Mouse (Mus musculus) splenic B cell, adult 2 months (primary cell): ENCODE measurements around the gene Grem1.

Source experiments
- DNase-seq: peaks from one replicate; pipeline ENCODE4 v3.0.0-alpha.2; 2011; ENCODE audit warnings: low read depth, low spot score
- H3K27me3 ChIP-seq: 2 replicates; pipeline ENCODE4 v1.6.1; 2012; ENCODE audit warnings: mild to moderate bottlenecking, low read length, moderate library complexity, mixed read lengths; ENCODE audit not compliant: control insufficient read depth, poor library complexity, insufficient read depth, severe bottlenecking
- H3K36me3 ChIP-seq: 2 replicates; pipeline ENCODE4 v1.6.1; 2012; ENCODE audit warnings: mild to moderate bottlenecking, low read length, moderate library complexity, mixed read lengths; ENCODE audit not compliant: control insufficient read depth, poor library complexity, insufficient read depth, severe bottlenecking

Gene Grem1

GRCm38 (mm10) chr2:113778036-113778435 lies 19.6 kb upstream of the Grem1 start:
- Histone ChIP-seq H3K27me3 (no peaks in the 10 kb centered on the region), H3K36me3 (no peaks in the 10 kb centered on the region)
- no peak for DNase-seq

DNA sequence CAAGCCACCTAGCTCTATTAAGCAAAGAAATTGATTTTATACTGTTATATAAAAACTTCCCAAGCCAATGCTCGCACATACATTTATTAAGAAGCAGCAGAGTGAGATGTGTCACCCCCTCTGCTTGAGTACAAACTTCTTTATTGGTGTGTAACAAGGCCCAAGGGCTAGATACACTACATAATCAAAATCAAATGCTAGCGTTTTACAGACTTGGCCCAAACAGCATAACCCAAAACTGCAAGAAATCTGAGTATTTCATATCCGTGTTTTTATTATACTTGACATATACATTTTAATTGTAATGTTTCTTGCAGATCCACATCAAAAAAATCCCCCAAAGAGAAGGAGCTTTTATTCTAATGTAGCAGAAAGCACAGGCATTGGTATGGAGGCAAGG lies 17.9 kb upstream of the Grem1 start:
- no peaks in the 10 kb centered on the region for H3K36me3 ChIP-seq
- H3K27me3 ChIP-seq = no peaks in the 10 kb centered on the region
- no peak for DNase-seq

DNA sequence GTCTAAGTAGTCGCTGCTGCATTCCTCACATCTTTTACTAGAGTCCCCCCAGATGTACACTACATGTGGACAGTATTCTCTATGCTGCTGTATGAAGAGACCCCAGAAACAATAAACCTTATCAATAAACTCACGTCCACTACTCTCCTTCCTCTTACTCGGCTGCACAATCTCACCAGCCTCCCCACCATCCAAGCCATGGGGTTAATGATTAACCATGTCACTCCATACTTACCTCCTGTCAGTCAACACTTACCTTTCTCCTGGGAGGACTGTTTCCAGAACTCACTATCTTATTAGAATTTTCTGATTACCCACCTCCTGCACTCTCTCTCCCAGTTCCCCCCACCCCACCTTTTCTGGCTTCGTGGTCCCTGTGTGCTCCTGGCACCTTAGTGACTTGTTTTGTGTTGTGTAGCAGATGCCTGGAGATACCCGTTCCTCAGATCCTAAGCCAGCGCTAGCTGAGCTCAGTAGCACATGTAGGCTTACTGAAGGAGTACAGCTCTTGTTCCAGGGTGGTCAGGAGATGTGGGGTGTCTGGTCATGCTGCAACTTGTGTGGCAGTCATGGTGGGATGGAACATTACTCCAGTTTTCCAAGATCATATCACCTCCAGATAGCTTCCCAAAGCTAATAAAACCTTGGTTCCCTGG lies 15.8 kb upstream of the Grem1 start:
- Histone ChIP-seq H3K27me3 (no peaks in the 10 kb centered on the region), H3K36me3 (no peaks in the 10 kb centered on the region)
- no peak for DNase-seq

DNA sequence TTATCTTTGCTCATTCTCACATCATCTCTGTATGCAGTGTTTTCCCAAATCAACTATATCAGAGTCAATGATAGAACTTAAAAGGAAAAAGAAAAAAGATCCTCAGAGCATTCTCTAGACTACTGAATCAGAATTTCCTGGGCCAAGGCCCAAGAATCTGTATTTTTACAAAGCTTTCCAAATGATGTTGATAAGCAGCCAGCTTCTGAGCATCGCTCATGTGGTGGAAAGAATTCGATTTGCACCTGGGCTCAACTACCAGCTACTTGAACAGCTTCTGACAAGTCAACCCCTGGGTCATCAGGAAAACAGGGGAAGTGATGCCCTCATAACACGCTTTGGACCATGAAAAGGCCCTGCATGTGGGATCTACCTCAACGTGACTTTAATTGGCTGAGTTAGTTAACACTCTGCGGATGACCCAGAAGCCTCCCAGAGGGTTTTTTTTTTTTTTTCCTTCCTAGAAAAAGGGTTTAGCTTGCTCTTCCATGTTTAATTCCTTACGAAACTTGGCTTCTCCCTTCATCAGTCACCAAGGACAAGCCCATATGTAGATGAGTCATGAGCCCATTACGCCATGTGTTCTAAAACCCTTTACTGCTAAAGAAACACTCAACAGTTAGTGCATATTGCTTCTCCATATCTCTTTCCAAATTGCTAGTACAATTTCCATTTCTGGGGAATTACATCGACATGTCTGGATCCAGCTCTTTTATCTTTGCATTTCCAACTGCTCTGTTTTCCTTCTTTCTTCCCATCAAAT lies 10.3 kb upstream of the Grem1 start:
- H3K36me3 ChIP-seq = no peaks in the 10 kb centered on the region
- H3K27me3 ChIP-seq = no peaks in the 10 kb centered on the region
- DNase-seq = no peak

DNA sequence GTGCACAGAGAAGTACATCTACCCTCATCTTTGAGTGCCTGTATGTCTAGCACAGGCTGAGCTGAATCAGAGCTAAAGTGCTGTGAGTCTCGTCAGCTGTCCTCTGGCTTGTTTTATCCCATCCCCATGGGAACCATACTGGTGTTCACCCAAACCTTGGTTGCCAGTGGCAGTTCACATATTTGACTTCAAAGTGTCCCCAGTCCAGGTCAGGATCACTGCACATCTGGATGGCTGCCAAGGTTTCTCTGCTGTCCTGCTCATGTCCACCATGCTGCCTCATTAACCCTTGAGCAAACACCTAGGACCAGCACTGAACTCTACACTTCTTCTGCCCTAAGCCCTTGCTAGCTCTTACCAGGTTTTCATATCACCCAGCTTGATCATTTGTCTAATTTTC lies 7.4 kb upstream of the Grem1 start:
- Histone ChIP-seq H3K27me3 (no peaks in the 10 kb centered on the region), H3K36me3 (no peaks in the 10 kb centered on the region)
- DNase-seq = no peak

DNA sequence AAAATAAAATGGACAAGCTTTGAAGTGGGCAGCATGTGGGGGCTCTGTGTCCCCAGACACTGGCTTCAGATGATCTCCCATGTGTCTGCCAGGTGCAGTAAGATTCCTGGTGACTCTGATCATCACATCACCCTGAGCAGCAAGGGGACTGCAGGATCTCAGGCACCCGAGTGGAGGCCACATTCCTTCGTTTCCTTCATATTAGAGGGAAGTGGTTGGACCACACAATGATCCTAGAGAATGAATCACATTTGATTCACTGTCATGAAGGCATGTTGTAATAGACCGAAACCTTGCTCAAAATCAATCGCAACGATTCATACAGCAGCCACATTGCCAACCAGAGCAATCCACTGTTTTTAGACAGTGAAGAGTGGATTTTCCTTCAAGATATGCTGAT lies 6.5 kb upstream of the Grem1 start:
- DNase-seq = no peak
- Histone ChIP-seq H3K36me3 (no peaks in the 10 kb centered on the region), H3K27me3 (no peaks in the 10 kb centered on the region)

DNA sequence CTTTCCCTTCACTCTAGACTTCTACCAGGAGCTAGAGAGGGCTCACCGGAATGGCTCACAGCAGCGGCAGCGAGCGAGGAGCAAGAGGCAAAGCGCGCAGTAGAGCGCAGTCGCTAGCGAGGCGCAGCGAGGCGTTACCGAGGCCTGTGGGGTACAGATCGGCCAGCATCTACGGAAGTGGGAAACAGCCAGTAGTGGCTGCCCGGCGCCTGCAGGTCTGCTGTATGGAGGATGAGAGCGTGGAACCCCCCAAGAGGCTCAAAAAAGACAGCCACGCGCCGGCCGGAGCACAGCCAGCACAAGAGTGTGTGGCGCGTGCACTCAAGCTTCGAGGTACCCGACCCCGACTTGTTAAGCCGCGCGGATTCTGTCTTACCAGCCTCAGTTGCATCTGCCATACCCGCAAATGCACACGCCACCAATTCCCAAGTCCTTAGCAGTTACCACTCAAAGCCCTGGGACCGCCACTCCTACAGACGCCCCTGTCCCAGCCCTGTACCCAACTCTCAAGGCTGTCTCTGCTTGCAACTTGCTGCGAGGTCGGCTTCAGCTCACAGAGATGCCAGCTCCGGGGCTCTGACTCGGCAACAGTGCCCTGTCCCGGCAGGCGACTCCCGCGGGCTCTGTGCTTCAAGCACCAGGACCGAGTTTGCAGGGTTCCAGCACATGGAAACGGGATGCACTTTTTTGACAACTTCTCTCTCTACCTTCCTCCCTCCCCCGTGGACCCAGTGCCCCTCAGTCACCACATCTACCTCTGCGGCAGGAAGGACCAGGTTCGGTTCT lies 728 bp downstream of the Grem1 start:
- DNase-seq = no peak
- H3K36me3 ChIP-seq = no peaks in the 10 kb centered on the region
- no peaks in the 10 kb centered on the region; the same call in 1 of the 2 replicates for H3K27me3 ChIP-seq

GRCm38 (mm10) chr2:113756924-113757524 lies 1.4 kb downstream of the Grem1 start:
- DNase-seq = no peak
- Histone ChIP-seq H3K27me3 (no peaks in the 10 kb centered on the region; the same call in 1 of the 2 replicates), H3K36me3 (no peaks in the 10 kb centered on the region)

GRCm38 (mm10) chr2:113749721-113750120 lies 8.7 kb downstream of the Grem1 start:
- no peaks in the 10 kb centered on the region for H3K36me3 ChIP-seq
- no peaks in the 10 kb centered on the region for H3K27me3 ChIP-seq
- DNase-seq = no peak

DNA sequence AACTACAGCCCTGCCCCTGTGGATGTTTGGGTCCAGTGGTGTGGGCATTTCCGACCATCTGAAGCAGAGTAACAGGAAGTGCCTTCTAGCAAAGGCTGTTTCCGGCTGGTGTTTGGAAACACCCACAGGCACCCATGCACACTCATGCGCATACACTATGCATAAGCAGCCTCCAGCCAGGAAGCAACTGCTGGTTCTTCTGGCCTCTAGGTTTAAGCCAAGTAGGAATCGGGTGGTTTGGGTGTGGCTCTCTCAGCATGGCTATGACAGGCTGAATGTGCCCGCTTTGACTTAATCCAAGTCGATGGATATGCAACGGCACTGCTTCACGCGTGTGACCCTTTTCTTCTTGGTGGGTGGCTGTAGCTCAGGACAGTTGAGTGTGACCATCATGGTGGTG lies 9.1 kb downstream of the Grem1 start:
- Histone ChIP-seq H3K27me3 (no peaks in the 10 kb centered on the region), H3K36me3 (no peaks in the 10 kb centered on the region)
- no peak for DNase-seq

DNA sequence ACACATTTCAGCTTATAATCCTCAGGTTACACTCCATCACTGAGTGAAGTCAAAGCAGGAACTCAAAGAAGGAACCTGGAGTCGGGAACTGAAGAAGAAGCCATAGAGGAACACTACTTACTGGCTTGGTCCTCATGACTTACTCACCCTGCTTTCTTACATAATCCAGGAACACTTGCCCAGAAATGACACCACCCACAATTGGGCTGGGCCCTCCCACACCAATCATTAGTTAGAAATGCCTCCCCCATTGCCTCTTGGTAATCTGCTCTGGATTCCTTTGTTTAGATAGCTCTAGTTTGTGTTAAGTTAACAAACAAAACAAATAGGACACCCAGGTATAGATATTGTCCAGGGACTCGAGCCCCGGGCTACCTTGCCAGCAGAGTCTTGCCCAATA lies 29.9 kb downstream of the Grem1 start:
- Histone ChIP-seq H3K36me3 (no peaks in the 10 kb centered on the region), H3K27me3 (no peaks in the 10 kb centered on the region)
- no peak for DNase-seq

- H3K36me3 ChIP-seq = no peaks in the 10 kb centered on the region
Measured at GRCm38 (mm10) chr2:113714801-113715200, 43.6 kb downstream of the Grem1 start.

DNA sequence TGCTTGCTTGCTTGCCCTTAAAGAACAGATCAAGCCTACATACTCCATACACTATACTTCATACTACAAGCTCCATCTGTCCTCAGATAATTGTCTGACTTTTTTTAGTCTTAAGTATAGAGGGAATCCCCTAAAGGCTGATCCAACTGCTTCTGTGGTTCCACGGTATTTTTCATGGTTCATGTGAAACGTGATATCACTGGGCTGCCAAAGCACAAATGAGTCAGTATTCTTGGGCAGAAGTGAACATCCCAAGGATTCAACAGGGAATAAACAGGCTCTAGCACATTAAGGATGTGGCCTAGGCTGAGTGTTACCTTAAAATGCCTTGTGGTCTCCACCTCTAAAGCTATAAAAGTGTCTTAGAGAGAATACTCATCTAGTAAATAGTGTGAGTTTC lies 45.0 kb downstream of the Grem1 start:
- H3K27me3 ChIP-seq = no peaks in the 10 kb centered on the region
- H3K36me3 ChIP-seq = no peaks in the 10 kb centered on the region
- no peak for DNase-seq

More at GRCm38 (mm10) chr2:113714801-113715200, 43.6 kb downstream of the Grem1 start:
- DNase-seq = no peak
- no peaks in the 10 kb centered on the region for H3K27me3 ChIP-seq

GRCm38 (mm10) chr2:113707507-113707906 lies 50.9 kb downstream of the Grem1 start:
- H3K36me3 ChIP-seq = no peaks in the 10 kb centered on the region
- no peaks in the 10 kb centered on the region for H3K27me3 ChIP-seq

DNA sequence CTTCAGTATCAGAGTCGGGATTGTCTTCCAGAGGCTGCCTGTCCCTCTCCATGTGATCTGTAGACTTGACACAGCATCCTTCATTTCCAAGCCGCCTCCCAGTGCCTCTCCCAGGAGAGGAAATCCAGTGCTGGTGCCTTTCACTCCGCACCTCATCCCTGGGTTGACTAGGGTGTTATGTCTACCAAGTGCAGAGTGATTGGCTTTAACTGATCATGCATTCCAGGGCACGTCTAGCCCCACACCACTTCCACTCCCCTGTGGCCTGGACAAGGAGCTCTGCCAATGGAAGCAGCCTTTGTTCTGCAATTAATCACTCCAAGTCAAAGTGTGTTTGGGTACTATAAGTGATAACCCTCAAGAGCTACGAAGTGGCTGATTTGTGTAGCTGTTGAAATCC lies 56.9 kb downstream of the Grem1 start:
- no peak for DNase-seq
- Histone ChIP-seq H3K36me3 (no peaks in the 10 kb centered on the region), H3K27me3 (no peaks in the 10 kb centered on the region)

More at GRCm38 (mm10) chr2:113707507-113707906, 50.9 kb downstream of the Grem1 start:
- no peak for DNase-seq
